Mouse (Mus musculus): Measurements from ENCODE around the gene Fam228a. TPM values are rescaled to one million over a fixed set of nuclear protein-coding genes. Genes with fewer than 3 reads are reported as not detected.
A peak's percentile ranks its signal among the peaks of the same experiment; 100 is the strongest.

Gene Fam228a
- total and polyA plus RNA-seq, 2 experiments from 2014 or later: 0.49 to 0.99 TPM

- no peaks in the 10 kb centered on the region for H3K9me3 ChIP-seq (ENCODE audit: low read length)
- no peak overlapping the region for H3K4me2 ChIP-seq (ENCODE audit: low read depth, low read length)
- H3K27me3 ChIP-seq (ENCODE audit: insufficient read depth, low read length): no peaks in the 10 kb centered on the region
- no peaks in the 10 kb centered on the region for H3K4me1 ChIP-seq (ENCODE audit: insufficient read depth, low read length)
- no peak for ATAC-seq
- no peak overlapping the region for H3K9ac ChIP-seq (replicated peaks; ENCODE audit: low read length)
- H3K4me3 ChIP-seq (ENCODE audit: low read length): no peak overlapping the region
- no peaks in the 10 kb centered on the region for H3K36me3 ChIP-seq (ENCODE audit: insufficient read depth, low read length)
- no peak for DNase-seq (ENCODE audit: low spot score)
- no peak overlapping the region for H3K27ac ChIP-seq
- TF ChIP-seq CTCF (IDR thresholded peaks at IDR 0.05; ENCODE audit: low read depth): no peak
- WGBS: 87% methylated on average over 10 of the region's 10 CpGs
These were observed 6.3 kb upstream of the Fam228a start for GRCm38 (mm10) chr12:4744486-4744885.

- no peak for ATAC-seq
- DNase-seq (ENCODE audit: low spot score): no peak
- Histone ChIP-seq H3K9me3 (ENCODE audit: low read length) (no peaks in the 10 kb centered on the region), H3K9ac (replicated peaks; ENCODE audit: low read length) (no peak overlapping the region), H3K4me2 (ENCODE audit: low read depth, low read length) (no peak overlapping the region), H3K4me1 (ENCODE audit: insufficient read depth, low read length) (no peaks in the 10 kb centered on the region), H3K36me3 (ENCODE audit: insufficient read depth, low read length) (no peaks in the 10 kb centered on the region), H3K4me3 (ENCODE audit: low read length) (no peak overlapping the region), H3K27me3 (ENCODE audit: insufficient read depth, low read length) (no peaks in the 10 kb centered on the region), H3K27ac (no peak overlapping the region)
- WGBS: 92% methylated on average over 3 of the region's 3 CpGs
- TF ChIP-seq CTCF (IDR thresholded peaks at IDR 0.05; ENCODE audit: low read depth): no peak
These were observed 4.0 kb upstream of the Fam228a start for GRCm38 (mm10) chr12:4742183-4742582.

- TF ChIP-seq CTCF (IDR thresholded peaks at IDR 0.05; ENCODE audit: low read depth): no peak
- no peak overlapping the region for H3K4me3 ChIP-seq (ENCODE audit: low read length)
- H3K36me3 ChIP-seq (ENCODE audit: insufficient read depth, low read length): no peaks in the 10 kb centered on the region
- ATAC-seq: no peak
- H3K27me3 ChIP-seq (ENCODE audit: insufficient read depth, low read length): no peaks in the 10 kb centered on the region
- no peaks in the 10 kb centered on the region for H3K4me1 ChIP-seq (ENCODE audit: insufficient read depth, low read length)
- DNase-seq (ENCODE audit: low spot score): no peak
- H3K27ac ChIP-seq: no peak overlapping the region
- no peak overlapping the region for H3K4me2 ChIP-seq (ENCODE audit: low read depth, low read length)
- WGBS: 49% methylated on average over 7 of the region's 7 CpGs
- H3K9me3 ChIP-seq (ENCODE audit: low read length): no peaks in the 10 kb centered on the region
- no peak overlapping the region for H3K9ac ChIP-seq (replicated peaks; ENCODE audit: low read length)
These were observed 2.6 kb upstream of the Fam228a start for GRCm38 (mm10) chr12:4740823-4741222.

DNA sequence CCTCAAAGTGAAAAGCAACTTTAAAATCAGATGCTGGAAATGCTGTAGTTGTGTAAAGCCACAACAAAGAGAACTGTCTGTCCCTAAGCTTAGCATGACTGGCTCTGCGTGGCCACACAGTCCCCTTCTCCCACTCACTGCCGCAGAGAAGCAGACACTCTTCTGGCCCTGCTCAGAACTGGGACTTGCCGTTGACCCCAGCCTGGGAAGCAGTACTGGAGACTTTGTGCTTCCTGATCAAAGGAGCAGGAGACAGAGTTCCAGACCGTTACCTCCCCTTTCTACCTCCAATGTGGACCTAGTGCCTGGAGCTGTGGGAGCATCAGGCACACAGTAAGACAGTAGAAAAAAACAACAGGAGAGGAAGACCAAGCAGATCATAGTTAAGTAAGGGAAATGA is 5.9 kb downstream of the Fam228a start:
- H3K4me1 ChIP-seq (ENCODE audit: insufficient read depth, low read length): no peaks in the 10 kb centered on the region
- H3K9ac ChIP-seq (replicated peaks; ENCODE audit: low read length): no peak overlapping the region
- no peaks in the 10 kb centered on the region for H3K36me3 ChIP-seq (ENCODE audit: insufficient read depth, low read length)
- no peak for ATAC-seq
- H3K27me3 ChIP-seq (ENCODE audit: insufficient read depth, low read length): no peaks in the 10 kb centered on the region
- no peak overlapping the region for H3K4me3 ChIP-seq (ENCODE audit: low read length)
- H3K27ac ChIP-seq: no peak overlapping the region
- 71% methylated on average over 4 of the region's 4 CpGs for WGBS
- TF ChIP-seq CTCF (IDR thresholded peaks at IDR 0.05; ENCODE audit: low read depth): no peak
- H3K9me3 ChIP-seq (ENCODE audit: low read length): no peaks in the 10 kb centered on the region
- no peak for DNase-seq (ENCODE audit: low spot score)
- H3K4me2 ChIP-seq (ENCODE audit: low read depth, low read length): no peak overlapping the region

GRCm38 (mm10) chr12:4731629-4732028 is 6.6 kb downstream of the Fam228a start:
- no peak overlapping the region for H3K27ac ChIP-seq
- no peaks in the 10 kb centered on the region for H3K4me1 ChIP-seq (ENCODE audit: insufficient read depth, low read length)
- 64% methylated on average over 4 of the region's 4 CpGs for WGBS
- DNase-seq (ENCODE audit: low spot score): no peak
- H3K27me3 ChIP-seq (ENCODE audit: insufficient read depth, low read length): no peaks in the 10 kb centered on the region
- no peak overlapping the region for H3K9ac ChIP-seq (replicated peaks; ENCODE audit: low read length)
- H3K9me3 ChIP-seq (ENCODE audit: low read length): no peaks in the 10 kb centered on the region
- TF ChIP-seq CTCF (IDR thresholded peaks at IDR 0.05; ENCODE audit: low read depth): no peak
- no peak for ATAC-seq
- H3K4me2 ChIP-seq (ENCODE audit: low read depth, low read length): no peak overlapping the region
- H3K4me3 ChIP-seq (ENCODE audit: low read length): no peak overlapping the region
- no peaks in the 10 kb centered on the region for H3K36me3 ChIP-seq (ENCODE audit: insufficient read depth, low read length)

- Histone ChIP-seq H3K9ac (replicated peaks; ENCODE audit: low read length) (no peak overlapping the region), H3K4me2 (ENCODE audit: low read depth, low read length) (no peak overlapping the region), H3K36me3 (ENCODE audit: insufficient read depth, low read length) (no peaks in the 10 kb centered on the region), H3K9me3 (ENCODE audit: low read length) (no peaks in the 10 kb centered on the region), H3K27ac (no peak overlapping the region), H3K4me1 (ENCODE audit: insufficient read depth, low read length) (no peaks in the 10 kb centered on the region), H3K27me3 (ENCODE audit: insufficient read depth, low read length) (no peaks in the 10 kb centered on the region), H3K4me3 (ENCODE audit: low read length) (no peak overlapping the region)
- no peak for ATAC-seq
- no peak for TF ChIP-seq CTCF (IDR thresholded peaks at IDR 0.05; ENCODE audit: low read depth)
- 95% methylated on average over 3 of the region's 3 CpGs for WGBS
- DNase-seq (ENCODE audit: low spot score): no peak
These were observed 9.1 kb downstream of the Fam228a start for GRCm38 (mm10) chr12:4729165-4729564.

DNA sequence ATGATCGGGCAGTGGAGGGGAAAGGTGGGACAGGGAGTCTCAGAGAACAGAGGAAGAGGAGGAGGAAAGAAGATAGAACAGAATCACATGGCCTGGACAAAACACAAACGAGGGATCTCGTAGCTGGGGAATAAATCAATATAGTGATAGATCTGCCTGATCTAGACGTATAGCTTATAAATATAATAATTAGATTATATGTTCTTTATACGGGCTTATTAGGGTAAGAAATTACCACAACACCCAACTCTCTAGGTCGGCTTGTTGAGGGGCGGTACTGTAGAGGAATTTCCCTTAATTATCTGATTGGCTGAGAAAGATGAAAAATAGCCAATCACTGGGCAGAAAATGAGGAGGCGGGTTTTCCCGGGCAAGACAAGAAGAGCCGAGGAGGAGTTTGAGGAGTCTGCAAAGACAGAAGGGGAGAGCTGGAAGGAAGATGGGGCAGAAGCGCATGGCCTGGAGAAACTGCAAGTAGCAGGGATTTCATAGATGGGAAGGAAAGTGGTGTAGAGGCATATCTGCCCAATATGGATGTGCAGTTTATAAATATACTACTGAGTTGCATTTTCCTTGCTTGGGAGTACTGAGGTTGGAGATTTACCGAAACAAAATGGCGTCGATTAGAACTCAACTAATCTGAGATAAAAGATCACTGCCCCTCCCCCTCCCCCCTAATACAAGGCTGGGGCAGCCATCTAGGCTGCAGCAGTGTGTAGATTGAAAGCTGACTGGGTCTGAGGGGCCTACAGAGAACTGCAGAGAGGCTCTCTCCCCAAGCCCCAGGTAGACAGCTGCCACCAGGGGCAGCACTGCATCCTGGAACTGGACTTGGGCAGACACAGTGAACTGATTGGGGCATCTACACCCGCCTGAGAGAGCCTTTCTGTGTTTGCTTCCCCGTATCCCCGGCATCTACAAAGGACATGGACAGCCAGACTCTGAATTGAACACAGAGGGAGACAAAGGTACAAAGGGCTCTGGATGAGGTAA is 18.2 kb downstream of the Fam228a start:
- Histone ChIP-seq H3K27me3 (ENCODE audit: insufficient read depth, low read length) (no peaks in the 10 kb centered on the region), H3K4me2 (ENCODE audit: low read depth, low read length) (no peak overlapping the region), H3K27ac (no peak overlapping the region), H3K4me1 (ENCODE audit: insufficient read depth, low read length) (no peaks in the 10 kb centered on the region), H3K9me3 (ENCODE audit: low read length) (no peaks in the 10 kb centered on the region), H3K9ac (replicated peaks; ENCODE audit: low read length) (no peak overlapping the region), H3K36me3 (ENCODE audit: insufficient read depth, low read length) (no peaks in the 10 kb centered on the region), H3K4me3 (ENCODE audit: low read length) (no peak overlapping the region)
- ATAC-seq (no peak), DNase-seq (ENCODE audit: low spot score) (no peak)
- TF ChIP-seq CTCF (IDR thresholded peaks at IDR 0.05; ENCODE audit: low read depth): peak; percentile 39; the same call in 1 of the 2 replicates
- 79% methylated on average over 17 of the region's 17 CpGs for WGBS

All from hindbrain, postnatal 0 days (tissue).